Mouse (Mus musculus): ENCODE data around the gene Clns1a.

- no peak for TF ChIP-seq GATA1 (IDR thresholded peaks at IDR 0.05; ENCODE audit: borderline replicate concordance, low read length)
- no peak for TF ChIP-seq FLI1 (IDR thresholded peaks at IDR 0.05; ENCODE audit: low read length)
Measured at GRCm38 (mm10) chr7:97696506-97697254, at the start of gene Clns1a.

Measured in megakaryocyte, embryonic 14.5 days (primary cell).